Comparison of ENCODE assay signal across 8 mouse cellular contexts in genomic region chr19:5072389-5073019, GRCm38 (mm10). TPM values are rescaled to one million over a fixed set of nuclear protein-coding genes. Genes with fewer than 3 reads are reported as not detected.
DNase-seq lines count a peak whose midpoint lies in the region; ATAC-seq and TF ChIP-seq lines count a peak whose summit lies in the region.

No protein-coding gene starts in this region.

- peaks cover 7% of the 10 kb centered on the region for H3K4me1 ChIP-seq in cerebellum, adult 2 months (ENCODE audit: control insufficient read depth, insufficient read depth, low read length)
- H3K4me1 ChIP-seq in heart, embryonic 13.5 days: peaks cover 56% of the 10 kb centered on the region
- peaks cover 44% of the 10 kb centered on the region for H3K4me1 ChIP-seq in liver, embryonic 11.5 days (replicated peaks; ENCODE audit: control insufficient read depth, insufficient read depth, low read length)
- peaks cover 40% of the 10 kb centered on the region for H3K4me1 ChIP-seq in neural tube, embryonic 15.5 days

- H3K9me3 ChIP-seq in heart, embryonic 13.5 days: no peaks in the 10 kb centered on the region
- H3K9me3 ChIP-seq in liver, embryonic 11.5 days (ENCODE audit: control insufficient read depth, low read length): no peaks in the 10 kb centered on the region
- no peaks in the 10 kb centered on the region for H3K9me3 ChIP-seq in neural tube, embryonic 15.5 days (replicated peaks)

- no peak overlapping the region for H3K27ac ChIP-seq in cerebellum, adult 2 months (ENCODE audit: insufficient read depth, low read length)
- peak overlapping the region; percentile 76 for H3K27ac ChIP-seq in heart, embryonic 13.5 days (replicated peaks)
- H3K27ac ChIP-seq in liver, embryonic 11.5 days (ENCODE audit: low read depth, low read length): peak overlapping the region; percentile 57; the same call in 1 of the 2 replicates
- H3K27ac ChIP-seq in neural tube, embryonic 15.5 days (replicated peaks): peak overlapping the region; percentile 68

- H3K36me3 ChIP-seq in heart, embryonic 13.5 days: no peaks in the 10 kb centered on the region
- H3K36me3 ChIP-seq in liver, embryonic 11.5 days (ENCODE audit: control insufficient read depth, insufficient read depth, low read length): no peaks in the 10 kb centered on the region
- H3K36me3 ChIP-seq in neural tube, embryonic 15.5 days: no peaks in the 10 kb centered on the region

- peak overlapping the region; percentile 80 for H3K9ac ChIP-seq in heart, embryonic 13.5 days
- H3K9ac ChIP-seq in liver, embryonic 11.5 days (ENCODE audit: low read depth, low read length): peak overlapping the region; percentile 66; the same call in 1 of the 2 replicates
- no peak overlapping the region for H3K9ac ChIP-seq in neural tube, embryonic 15.5 days (replicated peaks)

- no peak for ATAC-seq in heart, embryonic 13.5 days (ENCODE audit: extremely low read depth, insufficient number of reproducible peaks, low FRiP score, low TSS enrichment)
- ATAC-seq in liver, embryonic 11.5 days (replicated peaks; ENCODE audit: low FRiP score): peak; percentile 11; the same call in 1 of the 2 replicates
- ATAC-seq in neural tube, embryonic 15.5 days (ENCODE audit: low FRiP score): no peak

- no peak for TF ChIP-seq CTCF in cerebellum, adult 2 months (IDR thresholded peaks at IDR 0.05; ENCODE audit: borderline replicate concordance, insufficient read depth, low read depth, low read length)

- H3K27me3 ChIP-seq in cerebellum, adult 2 months (ENCODE audit: control insufficient read depth, insufficient read depth, low read length): no peaks in the 10 kb centered on the region
- peaks cover 54% of the 10 kb centered on the region for H3K27me3 ChIP-seq in heart, embryonic 13.5 days (replicated peaks)
- peaks cover 44% of the 10 kb centered on the region for H3K27me3 ChIP-seq in liver, embryonic 11.5 days (replicated peaks; ENCODE audit: control insufficient read depth, insufficient read depth, low read length)
- H3K27me3 ChIP-seq in neural tube, embryonic 15.5 days (replicated peaks): peaks cover 39% of the 10 kb centered on the region

- WGBS in cerebellum, adult 2 months: 7% methylated on average over 20 of the region's 20 CpGs
- WGBS in heart, embryonic 13.5 days: 2% methylated on average over 20 of the region's 20 CpGs
- WGBS in liver, embryonic 11.5 days: 4% methylated on average over 20 of the region's 20 CpGs
- 4% methylated on average over 20 of the region's 20 CpGs for WGBS in neural tube, embryonic 15.5 days

- TF ChIP-seq POLR2A in cerebellum, adult 2 months (IDR thresholded peaks at IDR 0.05; ENCODE audit: borderline replicate concordance, insufficient read depth, low read length): no peak

- DNase-seq in cerebellum, adult 2 months: no peak
- no peak for DNase-seq in cerebellum, postnatal 10 days
- peak; percentile 92 for DNase-seq in R1 (ENCODE audit: low read depth, low spot score)
- DNase-seq in liver, embryonic 11.5 days (ENCODE audit: low spot score): no peak
- no peak for DNase-seq in adrenal gland, postnatal 4 days (ENCODE audit: low spot score in 2 of 2)
- no peak for DNase-seq in layer of hippocampus, adult 9-11 months

- peak overlapping the region; percentile 84 for H3K4me2 ChIP-seq in heart, embryonic 13.5 days
- H3K4me2 ChIP-seq in liver, embryonic 11.5 days: peak overlapping the region; percentile 95
- peak overlapping the region; percentile 83 for H3K4me2 ChIP-seq in neural tube, embryonic 15.5 days

- H3K4me3 ChIP-seq in cerebellum, adult 2 months (replicated peaks; ENCODE audit: insufficient read depth, low read depth, low read length): peak overlapping the region; percentile 11
- H3K4me3 ChIP-seq in heart, embryonic 13.5 days: peak overlapping the region; percentile 59
- H3K4me3 ChIP-seq in liver, embryonic 11.5 days (ENCODE audit: low read depth, low read length): peak overlapping the region; percentile 52
- H3K4me3 ChIP-seq in neural tube, embryonic 15.5 days (replicated peaks): peak overlapping the region; percentile 44

RNA-seq across cellular contexts. Expression of gene Cd248, which starts 4.6 kb away (rescaled TPM):
- polyA plus RNA-seq in cerebellum, adult 2 months (2012; rRNA removed): 4.5 and 4.9 TPM in 2 replicates
- polyA plus RNA-seq in heart, embryonic 13.5 days (2015; fragmentation: Nextera tagmentation; extraction: Ambion mirVana): 17.7 and 23.6 TPM in 2 replicates
- polyA plus RNA-seq in liver, embryonic 11.5 days (2014; fragmentation: Nextera tagmentation; extraction: Ambion mirVana): 28.6 and 29.3 TPM in 2 replicates
- polyA plus RNA-seq in neural tube, embryonic 15.5 days (2015; fragmentation: Nextera tagmentation; extraction: Ambion mirVana): 19.9 and 27.4 TPM in 2 replicates
- total RNA-seq in adrenal gland, postnatal 4 days (2021): 10 to 100 TPM; 45.8 to 47.6 TPM

RNA-seq across cellular contexts. Expression of gene Tmem151a, which starts 12.8 kb away (rescaled TPM):
- polyA plus RNA-seq in cerebellum, adult 2 months (2012; rRNA removed): 84.0 and 102 TPM in 2 replicates
- polyA plus RNA-seq in heart, embryonic 13.5 days (2015; fragmentation: Nextera tagmentation; extraction: Ambion mirVana): 3.5 and 4.8 TPM in 2 replicates
- 2.6 TPM in 2 replicates for polyA plus RNA-seq in liver, embryonic 11.5 days (2014; fragmentation: Nextera tagmentation; extraction: Ambion mirVana)
- 29.7 and 38.5 TPM in 2 replicates for polyA plus RNA-seq in neural tube, embryonic 15.5 days (2015; fragmentation: Nextera tagmentation; extraction: Ambion mirVana)
- total RNA-seq in adrenal gland, postnatal 4 days (2021): 1 to 10 TPM; 3.8 to 4.9 TPM

RNA-seq across cellular contexts. Expression of gene Yif1a, which starts 15.8 kb away (rescaled TPM):
- polyA plus RNA-seq in cerebellum, adult 2 months (2012; rRNA removed): 98.4 and 103 TPM in 2 replicates
- polyA plus RNA-seq in heart, embryonic 13.5 days (2015; fragmentation: Nextera tagmentation; extraction: Ambion mirVana): 84.3 and 94.6 TPM in 2 replicates
- polyA plus RNA-seq in liver, embryonic 11.5 days (2014; fragmentation: Nextera tagmentation; extraction: Ambion mirVana): 77.8 and 83.4 TPM in 2 replicates
- 56.8 and 66.1 TPM in 2 replicates for polyA plus RNA-seq in neural tube, embryonic 15.5 days (2015; fragmentation: Nextera tagmentation; extraction: Ambion mirVana)
- 10 to 100 TPM; 68.4 to 72.5 TPM for total RNA-seq in adrenal gland, postnatal 4 days (2021)

RNA-seq across cellular contexts. Expression of gene Rin1, which starts 22.2 kb away (rescaled TPM):
- polyA plus RNA-seq in cerebellum, adult 2 months (2012; rRNA removed): 2.8 and 3.7 TPM in 2 replicates
- 2.4 and 3.5 TPM in 2 replicates for polyA plus RNA-seq in heart, embryonic 13.5 days (2015; fragmentation: Nextera tagmentation; extraction: Ambion mirVana)
- 1.3 and 1.4 TPM in 2 replicates for polyA plus RNA-seq in liver, embryonic 11.5 days (2014; fragmentation: Nextera tagmentation; extraction: Ambion mirVana)
- 0.89 and 1.0 TPM in 2 replicates for polyA plus RNA-seq in neural tube, embryonic 15.5 days (2015; fragmentation: Nextera tagmentation; extraction: Ambion mirVana)
- total RNA-seq in adrenal gland, postnatal 4 days (2021): 1 to 10 TPM; 5.1 TPM

RNA-seq across cellular contexts. Expression of gene Cnih2, which starts 25.8 kb away (rescaled TPM):
- 89.3 and 90.3 TPM in 2 replicates for polyA plus RNA-seq in cerebellum, adult 2 months (2012; rRNA removed)
- polyA plus RNA-seq in heart, embryonic 13.5 days (2015; fragmentation: Nextera tagmentation; extraction: Ambion mirVana): 4.6 and 5.8 TPM in 2 replicates
- 8.4 and 9.5 TPM in 2 replicates for polyA plus RNA-seq in liver, embryonic 11.5 days (2014; fragmentation: Nextera tagmentation; extraction: Ambion mirVana)
- 294 and 369 TPM in 2 replicates for polyA plus RNA-seq in neural tube, embryonic 15.5 days (2015; fragmentation: Nextera tagmentation; extraction: Ambion mirVana)
- 10 to 100 TPM; 11.4 to 15.2 TPM for total RNA-seq in adrenal gland, postnatal 4 days (2021)
